Mouse (Mus musculus): Measurements from ENCODE around the gene Aco1. TPM values are rescaled to one million over a fixed set of nuclear protein-coding genes. Genes with fewer than 3 reads are reported as not detected.

The Aco1 gene
- polyA plus RNA-seq, 1 experiment: 46.0 TPM

DNA sequence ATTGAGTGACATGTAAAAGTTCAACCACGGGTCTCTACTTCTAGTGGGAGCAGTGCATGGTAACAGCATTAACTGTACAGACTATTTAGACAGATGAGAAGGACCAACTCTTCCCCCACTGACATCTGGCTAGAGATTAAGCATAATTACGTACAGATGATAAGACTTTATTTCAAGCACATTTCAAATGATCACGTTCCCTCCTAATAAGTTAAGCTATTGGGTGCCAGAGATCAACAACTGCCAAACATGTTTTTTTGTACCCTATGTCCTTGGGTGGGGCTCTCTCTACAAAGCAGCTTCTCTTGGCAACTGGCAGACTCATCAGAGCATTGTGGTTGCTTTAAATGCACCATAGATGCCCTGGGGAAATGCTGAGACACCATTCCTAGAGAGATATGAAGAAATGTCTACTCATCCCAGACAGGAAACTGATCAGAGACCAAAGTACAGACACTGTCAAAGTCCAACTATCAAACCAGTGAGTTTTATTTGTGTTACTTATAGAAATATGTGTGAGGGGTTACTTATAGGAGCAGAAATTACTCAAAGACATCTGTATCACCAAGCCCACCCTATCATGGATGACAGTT is 3.1 kb upstream of the Aco1 start:
- H3K4me1 ChIP-seq (ENCODE audit: control insufficient read depth, insufficient read depth, low read length): peaks cover 5% of the 10 kb centered on the region
- H3K27ac ChIP-seq (ENCODE audit: insufficient read depth, low read length): no peak overlapping the region
- no peak overlapping the region for H3K4me3 ChIP-seq (ENCODE audit: insufficient read depth, low read length)
- no peak for TF ChIP-seq CTCF (IDR thresholded peaks at IDR 0.05; ENCODE audit: borderline replicate concordance, insufficient read depth, low read length)
- no peak for TF ChIP-seq POLR2A (IDR thresholded peaks at IDR 0.05; ENCODE audit: low read depth, low read length)

DNA sequence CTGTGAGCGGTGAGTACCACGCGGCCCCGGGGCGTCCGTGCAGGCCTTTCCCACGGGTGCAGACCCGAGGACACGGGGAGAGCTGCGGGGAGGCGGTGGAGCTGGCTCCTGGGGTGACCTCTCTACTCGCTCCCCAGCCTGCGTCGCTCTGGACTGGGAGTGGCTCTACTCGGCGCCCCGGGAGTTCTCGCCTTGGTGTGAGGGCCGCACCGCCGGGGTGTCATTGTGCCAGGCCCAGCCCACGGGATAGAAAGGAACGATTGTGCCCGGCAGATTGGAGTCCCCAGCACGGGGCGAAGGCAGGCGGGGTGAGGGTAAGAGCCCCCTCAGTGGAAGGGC is 621 bp downstream of the Aco1 start:
- no peak for TF ChIP-seq POLR2A (IDR thresholded peaks at IDR 0.05; ENCODE audit: low read depth, low read length)
- TF ChIP-seq CTCF (IDR thresholded peaks at IDR 0.05; ENCODE audit: borderline replicate concordance, insufficient read depth, low read length): no peak
- H3K27ac ChIP-seq (ENCODE audit: insufficient read depth, low read length): peak overlapping the region; percentile 60; the same call in 1 of the 2 replicates
- peaks cover 5% of the 10 kb centered on the region for H3K4me1 ChIP-seq (ENCODE audit: control insufficient read depth, insufficient read depth, low read length)
- H3K4me3 ChIP-seq (ENCODE audit: insufficient read depth, low read length): peak overlapping the region; percentile 97

DNA sequence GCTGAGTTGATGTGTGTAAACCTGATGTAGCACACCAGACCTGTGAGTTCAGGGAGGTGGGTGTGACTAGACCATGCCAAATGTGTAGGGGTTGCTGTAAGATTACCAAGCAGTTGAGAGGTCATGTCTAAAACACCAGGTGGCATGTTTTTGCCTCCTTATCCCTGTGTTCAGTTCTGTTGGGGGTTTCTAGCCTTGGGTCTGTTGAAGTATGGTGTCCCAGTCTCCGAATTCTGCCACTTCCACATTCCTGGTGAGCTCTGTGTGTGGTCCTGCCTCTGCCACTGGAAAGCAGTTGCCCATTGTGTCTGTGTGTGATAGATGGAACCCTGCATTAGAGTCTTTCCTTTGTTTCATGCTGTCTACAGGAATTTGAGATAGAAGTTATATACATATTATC is 1.7 kb downstream of the Aco1 start:
- no peak overlapping the region for H3K27ac ChIP-seq (ENCODE audit: insufficient read depth, low read length)
- H3K4me3 ChIP-seq (ENCODE audit: insufficient read depth, low read length): peak overlapping the region; percentile 97
- TF ChIP-seq POLR2A (IDR thresholded peaks at IDR 0.05; ENCODE audit: low read depth, low read length): no peak
- TF ChIP-seq CTCF (IDR thresholded peaks at IDR 0.05; ENCODE audit: borderline replicate concordance, insufficient read depth, low read length): no peak
- peaks cover 5% of the 10 kb centered on the region for H3K4me1 ChIP-seq (ENCODE audit: control insufficient read depth, insufficient read depth, low read length)

DNA sequence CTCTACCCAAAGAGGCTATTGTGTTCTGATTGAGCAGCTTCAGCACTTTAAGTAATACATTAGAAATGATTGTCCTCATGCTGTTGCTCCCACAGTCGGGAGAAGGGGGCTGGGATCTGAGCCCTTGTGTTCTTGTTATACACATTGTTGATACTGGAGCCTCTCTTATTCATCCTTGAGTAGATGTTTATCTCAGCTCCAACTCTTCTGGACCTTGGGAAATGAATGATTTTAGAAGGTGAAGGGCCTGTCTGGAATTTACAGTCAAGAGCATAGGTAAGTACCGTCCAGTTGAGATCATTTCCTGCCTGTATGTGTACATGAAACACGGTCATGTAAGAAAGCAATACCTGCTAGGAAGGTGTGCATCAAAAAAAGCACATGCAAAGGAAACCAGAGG is 2.1 kb downstream of the Aco1 start:
- Histone ChIP-seq H3K4me3 (ENCODE audit: insufficient read depth, low read length) (no peak overlapping the region), H3K4me1 (ENCODE audit: control insufficient read depth, insufficient read depth, low read length) (peaks cover 5% of the 10 kb centered on the region), H3K27ac (ENCODE audit: insufficient read depth, low read length) (no peak overlapping the region)
- no peak for TF ChIP-seq POLR2A (IDR thresholded peaks at IDR 0.05; ENCODE audit: low read depth, low read length)
- no peak for TF ChIP-seq CTCF (IDR thresholded peaks at IDR 0.05; ENCODE audit: borderline replicate concordance, insufficient read depth, low read length)

DNA sequence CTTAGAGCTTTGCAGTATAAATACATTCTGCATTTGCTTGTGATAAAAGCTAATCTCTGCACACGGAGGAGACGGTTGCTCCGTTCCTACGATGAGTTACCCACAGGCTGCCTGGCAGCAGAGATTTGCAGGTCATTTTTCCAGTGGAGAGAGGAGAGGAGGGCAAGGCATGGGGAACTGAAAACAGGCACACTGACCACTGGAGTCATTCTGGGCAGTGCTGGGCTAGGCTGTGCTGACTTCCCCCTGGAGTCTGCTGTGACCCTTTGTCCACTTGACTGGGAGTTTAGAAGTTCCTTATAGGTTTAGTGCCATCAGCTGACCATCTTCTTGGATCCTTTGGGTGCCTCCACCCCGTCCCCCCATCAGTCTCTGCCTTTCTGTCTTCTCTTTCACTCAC is 5.4 kb downstream of the Aco1 start:
- TF ChIP-seq CTCF (IDR thresholded peaks at IDR 0.05; ENCODE audit: borderline replicate concordance, insufficient read depth, low read length): no peak
- peaks cover 5% of the 10 kb centered on the region for H3K4me1 ChIP-seq (ENCODE audit: control insufficient read depth, insufficient read depth, low read length)
- no peak overlapping the region for H3K4me3 ChIP-seq (ENCODE audit: insufficient read depth, low read length)
- H3K27ac ChIP-seq (ENCODE audit: insufficient read depth, low read length): no peak overlapping the region

DNA sequence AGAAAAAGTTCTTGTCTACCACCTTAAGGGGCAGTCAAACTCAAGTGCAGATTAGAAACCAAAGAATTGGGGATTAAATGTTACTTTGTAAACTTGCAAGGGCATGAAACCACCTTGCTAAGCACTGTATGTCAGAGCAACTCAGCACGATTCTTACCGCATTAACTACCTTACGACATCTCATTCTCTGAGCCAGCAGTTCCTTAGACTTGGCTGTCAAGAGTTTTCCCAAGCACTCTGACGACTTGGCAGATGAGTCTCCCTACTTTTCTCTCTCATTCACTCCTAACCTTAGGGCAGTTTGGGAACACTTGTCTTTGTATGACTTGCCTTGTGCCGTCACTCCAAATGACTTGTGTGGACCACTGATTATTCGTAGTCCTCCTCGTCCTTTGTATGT is 7.2 kb downstream of the Aco1 start:
- H3K4me3 ChIP-seq (ENCODE audit: insufficient read depth, low read length): no peak overlapping the region
- TF ChIP-seq POLR2A (IDR thresholded peaks at IDR 0.05; ENCODE audit: low read depth, low read length) (no peak), CTCF (IDR thresholded peaks at IDR 0.05; ENCODE audit: borderline replicate concordance, insufficient read depth, low read length) (no peak)
- no peak overlapping the region for H3K27ac ChIP-seq (ENCODE audit: insufficient read depth, low read length)

DNA sequence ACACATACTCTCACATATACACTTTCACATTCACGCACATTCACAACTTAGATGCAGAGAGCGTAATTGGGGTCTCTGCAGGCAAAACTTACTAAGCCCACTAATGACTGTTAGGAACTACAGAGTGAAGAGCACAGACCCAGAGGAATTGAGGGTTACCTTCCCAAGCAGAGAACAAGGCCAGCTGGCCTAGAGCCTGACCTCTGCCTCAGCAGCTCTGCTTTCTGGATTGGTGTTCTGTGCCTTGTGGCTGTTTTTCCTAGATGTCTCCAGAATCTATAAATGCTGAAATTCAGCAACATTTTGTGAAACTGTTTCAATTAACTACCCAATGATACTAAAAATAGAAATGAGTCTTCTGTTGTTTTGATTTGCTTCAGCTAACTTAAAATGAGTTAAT is 9.9 kb downstream of the Aco1 start:
- Histone ChIP-seq H3K4me1 (ENCODE audit: control insufficient read depth, insufficient read depth, low read length) (peaks cover 5% of the 10 kb centered on the region; the same call in 1 of the 2 replicates), H3K27ac (ENCODE audit: insufficient read depth, low read length) (no peak overlapping the region), H3K4me3 (ENCODE audit: insufficient read depth, low read length) (no peak overlapping the region)
- TF ChIP-seq CTCF (IDR thresholded peaks at IDR 0.05; ENCODE audit: borderline replicate concordance, insufficient read depth, low read length) (no peak), POLR2A (IDR thresholded peaks at IDR 0.05; ENCODE audit: low read depth, low read length) (no peak)

More for the DNA sequence above, 7.2 kb downstream of the Aco1 start:
- no peaks in the 10 kb centered on the region for H3K4me1 ChIP-seq (ENCODE audit: control insufficient read depth, insufficient read depth, low read length)

DNA sequence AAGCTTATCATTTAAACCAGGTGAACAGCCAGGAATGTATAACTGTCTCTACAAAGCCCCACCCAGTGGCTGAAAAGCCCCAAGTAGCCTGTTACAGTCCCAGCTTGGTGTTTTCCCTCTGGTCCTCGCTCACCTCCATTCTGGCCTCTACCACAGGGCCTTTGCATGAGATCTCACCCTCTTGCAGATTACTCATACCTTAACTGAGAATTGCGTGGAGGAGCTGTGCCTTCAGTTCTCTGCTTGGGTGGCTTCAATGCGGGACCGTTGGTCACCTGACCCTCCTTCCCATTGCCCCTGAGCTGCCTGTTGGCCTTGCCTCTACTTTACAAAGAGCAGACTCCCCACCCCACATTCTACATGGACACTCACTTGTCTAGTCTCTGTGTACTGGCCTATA is 10.6 kb downstream of the Aco1 start:
- Histone ChIP-seq H3K4me3 (ENCODE audit: insufficient read depth, low read length) (no peak overlapping the region), H3K4me1 (ENCODE audit: control insufficient read depth, insufficient read depth, low read length) (peaks cover 5% of the 10 kb centered on the region; the same call in 1 of the 2 replicates), H3K27ac (ENCODE audit: insufficient read depth, low read length) (no peak overlapping the region)
- TF ChIP-seq POLR2A (IDR thresholded peaks at IDR 0.05; ENCODE audit: low read depth, low read length) (no peak), CTCF (IDR thresholded peaks at IDR 0.05; ENCODE audit: borderline replicate concordance, insufficient read depth, low read length) (no peak)

DNA sequence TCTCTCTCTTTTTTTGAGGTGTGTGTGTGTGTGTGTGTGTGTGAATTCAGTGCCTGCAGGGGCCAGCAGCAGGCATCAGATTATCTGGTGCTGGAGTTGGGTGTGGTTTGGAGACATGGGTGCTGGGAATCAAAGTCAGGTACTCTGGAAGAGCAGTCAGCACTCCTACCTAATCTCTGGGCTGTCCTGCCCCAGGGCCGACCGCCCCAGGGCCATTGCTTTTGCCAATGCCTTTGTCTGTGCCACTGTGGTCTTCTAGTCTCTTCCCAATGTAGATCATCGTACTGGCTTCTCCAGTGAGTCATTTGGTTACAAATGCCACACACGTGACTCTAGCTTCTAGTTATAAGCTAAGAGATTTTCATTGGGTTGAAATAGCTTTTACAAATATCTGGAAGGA is 11.9 kb downstream of the Aco1 start:
- H3K27ac ChIP-seq (ENCODE audit: insufficient read depth, low read length): no peak overlapping the region
- peaks cover 5% of the 10 kb centered on the region; the same call in 1 of the 2 replicates for H3K4me1 ChIP-seq (ENCODE audit: control insufficient read depth, insufficient read depth, low read length)
- no peak overlapping the region for H3K4me3 ChIP-seq (ENCODE audit: insufficient read depth, low read length)
- no peak for TF ChIP-seq CTCF (IDR thresholded peaks at IDR 0.05; ENCODE audit: borderline replicate concordance, insufficient read depth, low read length)
- no peak for TF ChIP-seq POLR2A (IDR thresholded peaks at IDR 0.05; ENCODE audit: low read depth, low read length)

DNA sequence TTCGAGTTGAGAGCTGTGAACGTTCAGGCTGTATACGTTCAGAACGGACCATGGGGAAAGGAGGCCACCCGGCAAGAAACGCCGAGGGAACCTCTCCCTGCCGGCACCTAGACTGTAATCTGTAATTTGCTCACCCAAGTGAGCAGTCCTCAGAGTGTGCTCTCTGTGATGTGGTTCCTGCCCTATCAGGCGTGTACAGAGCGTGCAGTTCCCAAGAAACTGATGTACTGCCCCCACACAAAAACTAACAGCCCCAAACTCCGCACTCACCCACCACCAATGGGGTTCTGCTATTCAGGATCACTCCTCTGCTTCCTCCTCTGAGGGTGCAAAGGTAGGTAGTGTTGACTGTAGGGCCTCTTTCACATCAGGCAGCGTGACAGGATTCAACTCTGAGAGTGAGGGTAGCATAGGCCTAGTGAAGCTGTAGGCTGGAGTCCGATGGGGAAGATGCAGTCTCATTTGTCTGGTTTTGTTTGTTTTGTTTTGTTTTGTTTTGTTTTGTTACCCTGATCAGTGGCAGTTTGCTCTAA is 12.7 kb downstream of the Aco1 start:
- TF ChIP-seq POLR2A (IDR thresholded peaks at IDR 0.05; ENCODE audit: low read depth, low read length): no peak
- Histone ChIP-seq H3K4me1 (ENCODE audit: control insufficient read depth, insufficient read depth, low read length) (peaks cover 7% of the 10 kb centered on the region; the same call in 1 of the 2 replicates), H3K4me3 (ENCODE audit: insufficient read depth, low read length) (no peak overlapping the region), H3K27ac (ENCODE audit: insufficient read depth, low read length) (no peak overlapping the region)

Measured in embryonic fibroblast, embryonic 13.5 days (primary cell).